Mouse (Mus musculus) limb, embryonic 15.5 days (tissue): ENCODE results near the gene Clpx. TPM values are rescaled to one million over a fixed set of nuclear protein-coding genes. Genes with fewer than 3 reads are reported as not detected.

Source experiments
- ATAC-seq: fragments of 200-750 bp; cut with Nextera tagmentation; 2 replicates; pipeline ENCODE4 v1.8.0; 2017; ENCODE audit warnings: low read depth, moderate TSS enrichment; ENCODE audit not compliant: insufficient number of reproducible peaks, low FRiP score, low TSS enrichment
- H3K27ac ChIP-seq: fragments of 300-500 bp; sonication (generic); 2 replicates; pipeline ENCODE4 v1.5.1; 2015; ENCODE audit warnings: moderate library complexity, mild to moderate bottlenecking, inconsistent platforms
- H3K27me3 ChIP-seq: fragments of 300-500 bp; sonication (generic); 2 replicates; pipeline ENCODE4 v1.6.1; 2015; ENCODE audit warnings: inconsistent platforms
- H3K36me3 ChIP-seq: fragments of 300-500 bp; sonication (generic); 2 replicates; pipeline ENCODE4 v1.6.1; 2015; ENCODE audit warnings: inconsistent platforms
- H3K4me1 ChIP-seq: fragments of 300-500 bp; sonication (generic); 2 replicates; pipeline ENCODE4 v1.6.1; 2015; ENCODE audit warnings: inconsistent platforms
- H3K4me2 ChIP-seq: fragments of 300-500 bp; sonication (generic); 2 replicates; pipeline ENCODE4 v1.6.1; 2015; ENCODE audit warnings: mild to moderate bottlenecking, inconsistent platforms
- H3K4me3 ChIP-seq: fragments of 300-500 bp; sonication (generic); 2 replicates; pipeline ENCODE4 v1.5.1; 2015; ENCODE audit warnings: mild to moderate bottlenecking, inconsistent platforms
- H3K9ac ChIP-seq: fragments of 300-500 bp; sonication (generic); 2 replicates; pipeline ENCODE4 v1.6.1; 2015; ENCODE audit warnings: inconsistent platforms
- H3K9me3 ChIP-seq: fragments of 300-500 bp; sonication (generic); 2 replicates; pipeline ENCODE4 v1.6.1; 2016; ENCODE audit warnings: inconsistent platforms
- WGBS: fragments of 180-500 bp; shearing (Covaris S2); methylation state at CpG from one replicate; pipeline ENCODE4 v1.1.7; 2015; 5-methylcytosine and 5-hydroxymethylcytosine counted together
- polyA plus RNA-seq: library from polyadenylated mRNA; unstranded; fragments of >200 nt; fragmentation: Nextera tagmentation; extraction: Ambion mirVana; gene quantifications from 2 replicates; pipeline ENCODE4 v1.2.1, GENCODE M21; 2015

Clpx gene
- polyA plus RNA-seq, 1 experiment from 2014 or later: 55.3 TPM

- no peak overlapping the region for H3K27ac ChIP-seq
- ATAC-seq: no peak
- no peak overlapping the region for H3K4me2 ChIP-seq
- no peaks in the 10 kb centered on the region for H3K27me3 ChIP-seq
- no peak overlapping the region for H3K4me3 ChIP-seq
- WGBS: 87% methylated on average over 7 of the region's 7 CpGs
- H3K9me3 ChIP-seq: no peaks in the 10 kb centered on the region
- no peak overlapping the region for H3K9ac ChIP-seq
- no peaks in the 10 kb centered on the region for H3K4me1 ChIP-seq
- H3K36me3 ChIP-seq: peaks cover 65% of the 10 kb centered on the region
Observed at GRCm38 (mm10) chr9:65356561-65356960, 62.5 kb downstream of the Clpx start.

- Histone ChIP-seq H3K27me3 (no peaks in the 10 kb centered on the region), H3K36me3 (peaks cover 69% of the 10 kb centered on the region), H3K9me3 (no peaks in the 10 kb centered on the region), H3K4me1 (no peaks in the 10 kb centered on the region), H3K9ac (no peak overlapping the region), H3K4me3 (no peak overlapping the region), H3K27ac (no peak overlapping the region), H3K4me2 (no peak overlapping the region)
- WGBS: 94% methylated on average over 2 of the region's 2 CpGs
- no peak for ATAC-seq
Observed at GRCm38 (mm10) chr9:65356971-65357370, 62.9 kb downstream of the Clpx start.

- Histone ChIP-seq H3K27me3 (no peaks in the 10 kb centered on the region), H3K9me3 (no peaks in the 10 kb centered on the region), H3K4me1 (no peaks in the 10 kb centered on the region), H3K36me3 (peaks cover 71% of the 10 kb centered on the region), H3K4me2 (no peak overlapping the region), H3K4me3 (no peak overlapping the region), H3K27ac (no peak overlapping the region), H3K9ac (no peak overlapping the region)
- 90% methylated on average over 1 of the region's 1 CpGs for WGBS
- no peak for ATAC-seq
Observed at GRCm38 (mm10) chr9:65358956-65359480, 65.0 kb downstream of the Clpx start.

- no peak for ATAC-seq
- no peaks in the 10 kb centered on the region for H3K27me3 ChIP-seq
- no peaks in the 10 kb centered on the region for H3K9me3 ChIP-seq
- H3K36me3 ChIP-seq: peaks cover 70% of the 10 kb centered on the region
- no peak within 1 kb of the TSS for H3K4me2 ChIP-seq
- H3K9ac ChIP-seq: no peak within 1 kb of the TSS
- no peaks in the 10 kb centered on the region for H3K4me1 ChIP-seq
- no peak within 1 kb of the TSS for H3K4me3 ChIP-seq
- no peak within 1 kb of the TSS for H3K27ac ChIP-seq
- WGBS: 89% methylated on average over 16 of the region's 16 CpGs
Observed at GRCm38 (mm10) chr9:65360641-65361448, 66.8 kb downstream of the Clpx start, which contains the start of gene Ubap1l. Gene Ubap1l (plus strand): TSS chr9:65361041.

GRCm38 (mm10) chr9:65363684-65364083 lies 69.6 kb downstream of the Clpx start:
- no peak for ATAC-seq
- Histone ChIP-seq H3K27me3 (no peaks in the 10 kb centered on the region), H3K36me3 (peaks cover 45% of the 10 kb centered on the region), H3K4me3 (no peak overlapping the region), H3K9me3 (no peaks in the 10 kb centered on the region), H3K27ac (no peak overlapping the region), H3K4me1 (no peaks in the 10 kb centered on the region), H3K9ac (no peak overlapping the region), H3K4me2 (no peak overlapping the region)
- WGBS: 39% methylated on average over 9 of the region's 9 CpGs

GRCm38 (mm10) chr9:65365721-65366120 lies 71.7 kb downstream of the Clpx start:
- 91% methylated on average over 7 of the region's 7 CpGs for WGBS
- Histone ChIP-seq H3K9ac (no peak overlapping the region), H3K27ac (no peak overlapping the region), H3K4me1 (no peaks in the 10 kb centered on the region), H3K4me3 (no peak overlapping the region), H3K27me3 (no peaks in the 10 kb centered on the region), H3K36me3 (peaks cover 32% of the 10 kb centered on the region), H3K4me2 (no peak overlapping the region), H3K9me3 (no peaks in the 10 kb centered on the region)
- no peak for ATAC-seq

- 0 out of 2 replicates have a peak, but pooled peaks cover 4% of the 10 kb centered on the region for H3K36me3 ChIP-seq
- H3K9me3 ChIP-seq: no peaks in the 10 kb centered on the region
- no peak overlapping the region for H3K9ac ChIP-seq
- no peaks in the 10 kb centered on the region for H3K27me3 ChIP-seq
- H3K4me3 ChIP-seq: no peak overlapping the region
- no peak overlapping the region for H3K27ac ChIP-seq
- no peaks in the 10 kb centered on the region for H3K4me1 ChIP-seq
- 78% methylated on average over 24 of the region's 24 CpGs for WGBS
- no peak overlapping the region for H3K4me2 ChIP-seq
- no peak for ATAC-seq
Observed at GRCm38 (mm10) chr9:65371756-65372155, 77.7 kb downstream of the Clpx start.

GRCm38 (mm10) chr9:65372449-65372848 lies 78.4 kb downstream of the Clpx start:
- no peak overlapping the region for H3K4me3 ChIP-seq
- no peak overlapping the region for H3K9ac ChIP-seq
- no peak overlapping the region for H3K27ac ChIP-seq
- 69% methylated on average over 4 of the region's 4 CpGs for WGBS
- no peak for ATAC-seq
- H3K27me3 ChIP-seq: no peaks in the 10 kb centered on the region
- no peaks in the 10 kb centered on the region for H3K4me1 ChIP-seq
- H3K36me3 ChIP-seq: 0 out of 2 replicates have a peak, but pooled peaks cover 4% of the 10 kb centered on the region
- no peaks in the 10 kb centered on the region for H3K9me3 ChIP-seq
- H3K4me2 ChIP-seq: no peak overlapping the region

- no peak for ATAC-seq
- 63% methylated on average over 5 of the region's 5 CpGs for WGBS
- Histone ChIP-seq H3K9ac (no peak overlapping the region), H3K27ac (no peak overlapping the region), H3K9me3 (no peaks in the 10 kb centered on the region), H3K4me1 (no peaks in the 10 kb centered on the region), H3K36me3 (peaks cover 5% of the 10 kb centered on the region; the same call in 1 of the 2 replicates), H3K4me3 (no peak overlapping the region), H3K27me3 (no peaks in the 10 kb centered on the region), H3K4me2 (no peak overlapping the region)
Observed at GRCm38 (mm10) chr9:65374468-65375162, 80.6 kb downstream of the Clpx start.

- Histone ChIP-seq H3K27ac (no peak overlapping the region), H3K9ac (no peak overlapping the region), H3K27me3 (no peaks in the 10 kb centered on the region), H3K4me1 (no peaks in the 10 kb centered on the region), H3K4me2 (no peak overlapping the region), H3K36me3 (peaks cover 5% of the 10 kb centered on the region; the same call in 1 of the 2 replicates), H3K9me3 (no peaks in the 10 kb centered on the region), H3K4me3 (no peak overlapping the region)
- 62% methylated on average over 9 of the region's 9 CpGs for WGBS
- ATAC-seq: no peak
Observed at GRCm38 (mm10) chr9:65375163-65375934, 81.3 kb downstream of the Clpx start.
